Mouse (Mus musculus): ENCODE data around the gene Sult2a1.
"Not testable (repeated sequence)": the region's sequence is repeated elsewhere in the genome, so short reads cannot be mapped to it uniquely, and the experiment has no call there.

Gene Sult2a1

GRCm38 (mm10) chr7:13837309-13837708 is at the start of gene Sult2a1:
Gene Sult2a1, minus strand, starts transcription at chr7:13837409.
- not testable (repeated sequence) for DNase-seq (ENCODE audit: low spot score in 2 of 2)

DNA sequence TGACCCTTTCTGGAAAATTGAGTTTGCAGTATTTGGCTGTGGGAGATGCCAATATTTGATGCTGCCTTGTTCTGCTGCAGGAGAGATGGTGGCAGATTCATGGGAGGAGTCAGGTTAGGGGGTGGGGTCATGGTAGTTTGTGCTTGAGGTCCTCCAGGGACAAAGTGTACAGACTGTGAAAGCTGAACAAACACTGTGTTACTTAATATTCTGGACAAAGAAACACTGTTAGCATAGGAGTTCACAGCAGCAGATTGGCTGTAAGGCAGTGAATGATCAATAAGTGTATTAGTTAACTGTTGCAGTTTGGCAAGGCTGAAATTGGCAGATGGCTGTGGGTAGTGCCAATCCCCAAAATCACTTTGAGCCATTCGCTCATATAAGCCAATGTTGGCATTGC is 23.3 kb downstream of the Sult2a1 start:
- DNase-seq (ENCODE audit: low spot score in 2 of 2) = no peak
